Mouse (Mus musculus) kidney, adult 9 months (tissue): ENCODE results near the gene Npr2.
"Not testable (repeated sequence)": the region's sequence is repeated elsewhere in the genome, so short reads cannot be mapped to it uniquely, and the experiment has no call there.

Experiments used
- DNase-seq: peaks from one replicate; pipeline ENCODE4 v3.0.0; 2022

The Npr2 gene

GRCm38 (mm10) chr4:43631046-43631955, at the start of gene Npr2:
Npr2 (plus strand) TSS chr4:43631935.
- DNase-seq = no peak

GRCm38 (mm10) chr4:43582241-43582640, 49.5 kb upstream of the Npr2 start:
- no peak for DNase-seq

GRCm38 (mm10) chr4:43583421-43583820, 48.3 kb upstream of the Npr2 start:
- DNase-seq = no peak

GRCm38 (mm10) chr4:43584444-43585416, 47.0 kb upstream of the Npr2 start, which contains the start of gene Msmp:
Msmp (minus strand) TSS chr4:43584494.
- DNase-seq = peak; percentile 69

- DNase-seq = no peak
Observed at GRCm38 (mm10) chr4:43585682-43586081, 46.1 kb upstream of the Npr2 start.

GRCm38 (mm10) chr4:43586411-43586810, 45.3 kb upstream of the Npr2 start:
- DNase-seq = peak; percentile 92

GRCm38 (mm10) chr4:43587681-43588080, 44.1 kb upstream of the Npr2 start:
- DNase-seq = peak; percentile 55

- DNase-seq = no peak
Observed at GRCm38 (mm10) chr4:43591543-43591942, 40.2 kb upstream of the Npr2 start.

GRCm38 (mm10) chr4:43591961-43592360, 39.8 kb upstream of the Npr2 start:
- DNase-seq = no peak

GRCm38 (mm10) chr4:43593453-43593852, 38.3 kb upstream of the Npr2 start:
- DNase-seq = no peak

- DNase-seq = not testable (repeated sequence)
Observed at GRCm38 (mm10) chr4:43596597-43596996, 35.1 kb upstream of the Npr2 start.

- no peak for DNase-seq
Observed at GRCm38 (mm10) chr4:43598200-43598599, 33.5 kb upstream of the Npr2 start.

- no peak for DNase-seq
Observed at GRCm38 (mm10) chr4:43598650-43599380, 32.9 kb upstream of the Npr2 start.

GRCm38 (mm10) chr4:43600195-43600934, 31.4 kb upstream of the Npr2 start:
- no peak for DNase-seq

- DNase-seq = no peak
Observed at GRCm38 (mm10) chr4:43604099-43604498, 27.6 kb upstream of the Npr2 start.

GRCm38 (mm10) chr4:43604751-43605685, 26.7 kb upstream of the Npr2 start:
- DNase-seq = no peak

GRCm38 (mm10) chr4:43612534-43612933, 19.2 kb upstream of the Npr2 start:
- no peak for DNase-seq

- DNase-seq = no peak
Observed at GRCm38 (mm10) chr4:43613060-43613730, 18.5 kb upstream of the Npr2 start.

GRCm38 (mm10) chr4:43620146-43620778, 11.5 kb upstream of the Npr2 start:
- DNase-seq = no peak
